Mouse (Mus musculus) megakaryocyte, embryonic 14.5 days (primary cell): ENCODE results near the gene Plekhb1. TPM values are rescaled to one million over a fixed set of nuclear protein-coding genes. Genes with fewer than 3 reads are reported as not detected.

Source experiments
- H3K27me3 ChIP-seq: replicated peaks from 2 replicates; pipeline ENCODE3; 2012; ENCODE audit warnings: inconsistent platforms
- H3K36me3 ChIP-seq: replicated peaks from 2 replicates; pipeline ENCODE3; 2012; ENCODE audit warnings: low read length, inconsistent platforms, mixed read lengths
- H3K4me1 ChIP-seq: 2 replicates; pipeline ENCODE4 v1.6.1; 2012; ENCODE audit warnings: inconsistent platforms
- H3K4me3 ChIP-seq: replicated peaks from 2 replicates; pipeline ENCODE3; 2012; ENCODE audit warnings: moderate library complexity, mild to moderate bottlenecking, inconsistent platforms
- H3K9me3 ChIP-seq: 2 replicates; pipeline ENCODE4 v1.6.1; 2012; ENCODE audit warnings: inconsistent platforms
- FLI1 ChIP-seq: IDR thresholded peaks from 2 replicates; pipeline ENCODE4 v1.6.1; 2012; ENCODE audit warnings: low read length, inconsistent platforms, mixed read lengths
- GATA1 ChIP-seq: IDR thresholded peaks from 3 replicates; pipeline ENCODE4 v1.6.1; 2012; ENCODE audit warnings: mixed read lengths, low read length, inconsistent platforms, borderline replicate concordance
- polyA plus RNA-seq: library from polyadenylated mRNA; stranded (reverse); fragments of >175 nt; gene quantifications from 2 replicates; pipeline ENCODE4 v1.2.3, GENCODE M21; 2012; ENCODE audit warnings: low replicate concordance; ENCODE audit not compliant: insufficient read depth

Gene Plekhb1
- polyA plus RNA-seq, 1 experiment: not detected

GRCm38 (mm10) chr7:100637657-100638056 is 24.6 kb downstream of the Plekhb1 start:
- Histone ChIP-seq H3K9me3 (no peaks in the 10 kb centered on the region), H3K36me3 (peaks cover 79% of the 10 kb centered on the region), H3K4me1 (peaks cover 7% of the 10 kb centered on the region), H3K27me3 (no peaks in the 10 kb centered on the region), H3K4me3 (no peak overlapping the region)
- TF ChIP-seq GATA1: no peak

- no peak for TF ChIP-seq FLI1
- Histone ChIP-seq H3K4me3 (no peak overlapping the region), H3K36me3 (peaks cover 39% of the 10 kb centered on the region), H3K9me3 (no peaks in the 10 kb centered on the region), H3K4me1 (peaks cover 24% of the 10 kb centered on the region), H3K27me3 (no peaks in the 10 kb centered on the region)
Observed at GRCm38 (mm10) chr7:100624538-100624937, 37.7 kb downstream of the Plekhb1 start.

- TF ChIP-seq GATA1 (no peak), FLI1 (no peak)
Observed at GRCm38 (mm10) chr7:100622277-100622676, 39.9 kb downstream of the Plekhb1 start.

GRCm38 (mm10) chr7:100616121-100616857 is 45.9 kb downstream of the Plekhb1 start:
- Histone ChIP-seq H3K4me1 (peaks cover 49% of the 10 kb centered on the region), H3K27me3 (no peaks in the 10 kb centered on the region)

More at GRCm38 (mm10) chr7:100622277-100622676, 39.9 kb downstream of the Plekhb1 start:
- Histone ChIP-seq H3K4me3 (no peak overlapping the region), H3K36me3 (peaks cover 28% of the 10 kb centered on the region), H3K9me3 (no peaks in the 10 kb centered on the region), H3K4me1 (peaks cover 36% of the 10 kb centered on the region), H3K27me3 (no peaks in the 10 kb centered on the region)

GRCm38 (mm10) chr7:100608910-100609309 is 53.3 kb downstream of the Plekhb1 start:
- no peaks in the 10 kb centered on the region for H3K9me3 ChIP-seq
- no peaks in the 10 kb centered on the region for H3K27me3 ChIP-seq
- peak overlapping the region; percentile 94 for H3K4me3 ChIP-seq
- TF ChIP-seq FLI1: no peak
- TF ChIP-seq GATA1: no peak
- H3K4me1 ChIP-seq: peaks cover 35% of the 10 kb centered on the region
- peaks cover 2% of the 10 kb centered on the region for H3K36me3 ChIP-seq

More at GRCm38 (mm10) chr7:100616121-100616857, 45.9 kb downstream of the Plekhb1 start:
- no peaks in the 10 kb centered on the region for H3K9me3 ChIP-seq
- TF ChIP-seq FLI1 (no peak), GATA1 (no peak)
- no peak overlapping the region for H3K4me3 ChIP-seq
- H3K36me3 ChIP-seq: peaks cover 20% of the 10 kb centered on the region

GRCm38 (mm10) chr7:100608130-100608741 is 54.0 kb downstream of the Plekhb1 start, which contains the start of gene Mrpl48:
Gene Mrpl48 (minus strand): TSS chr7:100608301.
- no peaks in the 10 kb centered on the region for H3K27me3 ChIP-seq
- peaks cover 32% of the 10 kb centered on the region for H3K4me1 ChIP-seq
- H3K9me3 ChIP-seq: no peaks in the 10 kb centered on the region
- peak within 1 kb of the TSS; percentile 94 for H3K4me3 ChIP-seq
- TF ChIP-seq GATA1 (no peak), FLI1 (no peak)
- no peaks in the 10 kb centered on the region for H3K36me3 ChIP-seq

GRCm38 (mm10) chr7:100607214-100608129 is 54.7 kb downstream of the Plekhb1 start, which contains the start of gene Rab6a:
Gene Rab6a (plus strand): TSS chr7:100607410.
- Histone ChIP-seq H3K4me1 (peaks cover 32% of the 10 kb centered on the region), H3K4me3 (peak within 1 kb of the TSS; percentile 94), H3K36me3 (no peaks in the 10 kb centered on the region), H3K9me3 (no peaks in the 10 kb centered on the region), H3K27me3 (no peaks in the 10 kb centered on the region)
- no peak for TF ChIP-seq GATA1
- TF ChIP-seq FLI1: peak; percentile 77

GRCm38 (mm10) chr7:100600211-100600610 is 62.0 kb downstream of the Plekhb1 start:
- peaks cover 20% of the 10 kb centered on the region for H3K4me1 ChIP-seq
- no peak overlapping the region for H3K4me3 ChIP-seq
- no peaks in the 10 kb centered on the region for H3K27me3 ChIP-seq
- no peaks in the 10 kb centered on the region for H3K36me3 ChIP-seq
- TF ChIP-seq FLI1: no peak
- no peak for TF ChIP-seq GATA1
- no peaks in the 10 kb centered on the region for H3K9me3 ChIP-seq

GRCm38 (mm10) chr7:100593349-100593748 is 68.9 kb downstream of the Plekhb1 start:
- Histone ChIP-seq H3K9me3 (no peaks in the 10 kb centered on the region), H3K27me3 (no peaks in the 10 kb centered on the region), H3K4me3 (no peak overlapping the region), H3K4me1 (peaks cover 20% of the 10 kb centered on the region), H3K36me3 (no peaks in the 10 kb centered on the region)
- TF ChIP-seq FLI1: no peak

Other genes starting within 250 kb of the Plekhb1 start
- gene Ucp3, start 189.4 kb downstream of the Plekhb1 start, polyA plus RNA-seq: not detected in 2 replicates
- gene Ucp2, start 169.1 kb downstream of the Plekhb1 start, polyA plus RNA-seq: 395 and 840 TPM in 2 replicates
- not detected in 2 replicates for gene Dnajb13, start 147.5 kb downstream of the Plekhb1 start, polyA plus RNA-seq
- 3.6 and 17.4 TPM in 2 replicates for gene Coa4, start 125.3 kb downstream of the Plekhb1 start, polyA plus RNA-seq
- 25.4 and 50.0 TPM in 2 replicates for gene Rab6a, start 55.0 kb downstream of the Plekhb1 start, polyA plus RNA-seq
- gene Mrpl48, start 54.1 kb downstream of the Plekhb1 start, polyA plus RNA-seq: 6.0 TPM in 1 of 2 replicates, not detected in the other
- gene Fam168a, start 44.2 kb upstream of the Plekhb1 start, polyA plus RNA-seq: 2.9 and 4.0 TPM in 2 replicates
- 15.0 and 15.3 TPM in 2 replicates for gene Relt, start 201.0 kb upstream of the Plekhb1 start, polyA plus RNA-seq